Mouse (Mus musculus) heart, postnatal 0 days (tissue): Measurements from ENCODE around the gene Lpp. TPM values are rescaled to one million over a fixed set of nuclear protein-coding genes. Genes with fewer than 3 reads are reported as not detected.

ENCODE experiments used
- ATAC-seq: fragments of 200-750 bp; cut with Nextera tagmentation; 2 replicates; pipeline ENCODE4 v1.8.0; 2017; ENCODE audit warnings: low read depth, moderate number of reproducible peaks, moderate library complexity; ENCODE audit not compliant: insufficient read depth
- DNase-seq: peaks from one replicate; pipeline ENCODE4 v3.0.0-alpha.2; 2016; ENCODE audit warnings: low spot score
- H3K27ac ChIP-seq: fragments of 300-500 bp; sonication (generic); 2 replicates; pipeline ENCODE4 v1.5.1; 2014; ENCODE audit warnings: low read depth, mild to moderate bottlenecking
- H3K27me3 ChIP-seq: fragments of 300-500 bp; sonication (generic); 2 replicates; pipeline ENCODE4 v1.6.1; 2014; ENCODE audit warnings: low read length, mixed read lengths; ENCODE audit not compliant: control insufficient read depth, insufficient read depth
- H3K36me3 ChIP-seq: fragments of 300-500 bp; sonication (generic); replicated peaks from 2 replicates; pipeline ENCODE4 v1.6.1; 2014; ENCODE audit warnings: low read length, mixed read lengths; ENCODE audit not compliant: control insufficient read depth, insufficient read depth
- H3K4me1 ChIP-seq: fragments of 300-500 bp; sonication (generic); 2 replicates; pipeline ENCODE4 v1.6.1; 2014; ENCODE audit warnings: antibody characterized with exemption; ENCODE audit not compliant: control insufficient read depth, insufficient read depth
- H3K4me2 ChIP-seq: fragments of 300-500 bp; sonication (generic); 2 replicates; pipeline ENCODE4 v1.6.1; 2014; ENCODE audit warnings: low read depth, mild to moderate bottlenecking, low read length, moderate library complexity
- H3K4me3 ChIP-seq: fragments of 300-500 bp; sonication (generic); 2 replicates; pipeline ENCODE4 v1.5.1; 2014; ENCODE audit warnings: low read depth, low read length
- H3K9ac ChIP-seq: fragments of 300-500 bp; sonication (generic); replicated peaks from 2 replicates; pipeline ENCODE4 v1.6.1; 2014; ENCODE audit warnings: low read depth, low read length, mixed read lengths
- H3K9me3 ChIP-seq: fragments of 300-500 bp; sonication (generic); replicated peaks from 2 replicates; pipeline ENCODE4 v1.6.1; 2016; ENCODE audit warnings: low read length; ENCODE audit not compliant: control insufficient read depth
- CTCF ChIP-seq: IDR thresholded peaks from 2 replicates; pipeline ENCODE4 v1.5.1; 2016; ENCODE audit warnings: antibody characterized with exemption, control low read depth, low read depth
- EP300 ChIP-seq: IDR thresholded peaks from 2 replicates; pipeline ENCODE4 v1.6.1; 2016; ENCODE audit warnings: antibody characterized with exemption, low read depth
- whole genome bisulfite sequencing: fragments of 180-500 bp; shearing (Covaris S2); extraction: QIAGEN DNeasy Blood & Tissue Kit; methylation state at CpG from one replicate; pipeline ENCODE4 v1.1.7; 2014; 5-methylcytosine and 5-hydroxymethylcytosine counted together
- polyA plus RNA-seq: library from polyadenylated mRNA; unstranded; fragments of >200 nt; fragmentation: Nextera tagmentation; extraction: Ambion mirVana; gene quantifications from 2 replicates; pipeline ENCODE4 v1.2.1, GENCODE M21; 2015
- total RNA-seq: library from RNA; depleted of rRNA; stranded (reverse); fragments of >200 nt; gene quantifications from 2 replicates; pipeline ENCODE4 v1.2.3, GENCODE M21; 2014; ENCODE audit warnings: low replicate concordance

Gene Lpp
- total and polyA plus RNA-seq, 2 experiments from 2014 or later = 32.1 to 77.4 TPM

DNA sequence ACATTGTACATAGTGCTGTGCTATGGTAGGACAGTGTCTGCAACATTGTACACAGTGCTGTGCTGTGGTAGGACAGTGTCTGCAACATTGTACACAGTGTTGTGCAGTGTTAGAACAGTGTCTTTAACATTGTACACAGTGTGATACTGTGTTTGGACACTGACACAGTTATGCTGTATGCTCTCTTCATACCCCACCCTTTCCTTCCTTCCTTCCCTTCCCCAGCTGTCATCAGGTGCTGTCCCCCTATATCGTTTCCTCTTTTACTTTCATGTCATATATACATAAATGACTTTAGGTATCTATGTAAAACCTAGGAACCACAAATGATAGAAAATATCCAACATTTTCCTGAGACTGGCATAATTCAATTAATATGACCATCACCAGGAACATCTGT is 53.1 kb downstream of the Lpp start:
- DNase-seq = no peak
- Histone ChIP-seq H3K4me3 (no peak overlapping the region), H3K27ac (no peak overlapping the region), H3K4me2 (no peak overlapping the region), H3K4me1 (peaks cover 42% of the 10 kb centered on the region), H3K9me3 (no peaks in the 10 kb centered on the region), H3K9ac (no peak overlapping the region), H3K27me3 (no peaks in the 10 kb centered on the region), H3K36me3 (0 out of 2 replicates have a peak, but pooled peaks cover 7% of the 10 kb centered on the region)
- WGBS = 50% methylated on average over 1 of the region's 1 CpGs
- ATAC-seq = no peak
- TF ChIP-seq CTCF (no peak), EP300 (no peak)

DNA sequence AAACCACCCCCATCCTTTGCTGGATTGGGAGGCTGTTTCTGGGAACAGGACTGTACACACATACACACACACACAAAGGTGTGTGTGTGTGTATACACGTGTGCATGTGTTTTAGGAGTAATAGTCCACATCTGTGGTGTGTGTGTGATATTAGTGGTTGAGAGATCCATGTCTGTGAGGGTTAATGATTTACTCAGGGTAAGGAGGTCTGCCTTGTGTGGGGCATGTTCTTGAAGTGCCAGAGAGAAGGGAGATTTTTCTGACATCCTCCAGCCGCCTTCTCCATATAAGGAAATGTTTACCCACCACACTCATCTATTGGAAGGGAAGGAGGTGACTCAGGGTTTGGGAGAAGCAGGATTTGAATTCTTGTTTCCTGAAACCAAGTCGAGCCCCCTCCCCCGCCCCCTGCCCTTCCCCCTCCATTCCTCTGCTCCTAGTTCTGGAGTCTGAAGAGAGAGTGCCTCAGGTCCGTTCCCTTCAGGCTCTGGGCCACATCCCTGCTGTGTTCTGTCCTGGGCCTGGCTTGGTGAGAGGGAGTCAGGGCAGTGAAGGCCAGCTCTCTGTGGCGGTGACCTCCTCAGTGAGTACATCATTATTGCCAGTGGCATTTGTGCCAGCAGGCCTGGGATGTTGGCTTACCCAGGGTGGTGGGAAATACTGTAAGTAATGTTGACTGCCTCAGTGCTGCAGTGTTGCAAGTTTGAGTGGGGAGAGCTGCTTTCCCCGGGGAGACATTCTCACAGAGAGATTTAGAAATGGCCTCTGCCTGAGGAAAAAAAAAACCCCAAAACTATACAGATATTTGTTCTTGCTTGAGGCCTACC is 54.6 kb downstream of the Lpp start:
- Histone ChIP-seq H3K27me3 (no peaks in the 10 kb centered on the region), H3K4me3 (no peak overlapping the region), H3K9ac (no peak overlapping the region), H3K27ac (peak overlapping the region; percentile 40; the same call in 1 of the 2 replicates), H3K36me3 (0 out of 2 replicates have a peak, but pooled peaks cover 7% of the 10 kb centered on the region), H3K4me1 (peaks cover 39% of the 10 kb centered on the region), H3K4me2 (no peak overlapping the region), H3K9me3 (no peaks in the 10 kb centered on the region)
- TF ChIP-seq CTCF (no peak), EP300 (no peak)
- DNase-seq (no peak), ATAC-seq (no peak)
- WGBS = 43% methylated on average over 7 of the region's 7 CpGs

- H3K4me2 ChIP-seq = no peak overlapping the region
- no peak overlapping the region for H3K4me3 ChIP-seq
- no peak for ATAC-seq
- peak overlapping the region; percentile 40; the same call in 1 of the 2 replicates for H3K27ac ChIP-seq
- H3K9ac ChIP-seq = no peak overlapping the region
- 0 out of 2 replicates have a peak, but pooled peaks cover 7% of the 10 kb centered on the region for H3K36me3 ChIP-seq
- no peaks in the 10 kb centered on the region for H3K9me3 ChIP-seq
- no peak for TF ChIP-seq EP300
- TF ChIP-seq CTCF = no peak
- 60% methylated on average over 2 of the region's 2 CpGs for WGBS
- DNase-seq = no peak
- no peaks in the 10 kb centered on the region for H3K27me3 ChIP-seq
- H3K4me1 ChIP-seq = peaks cover 39% of the 10 kb centered on the region
These were observed 55.2 kb downstream of the Lpp start for GRCm38 (mm10) chr16:24448493-24448845.

DNA sequence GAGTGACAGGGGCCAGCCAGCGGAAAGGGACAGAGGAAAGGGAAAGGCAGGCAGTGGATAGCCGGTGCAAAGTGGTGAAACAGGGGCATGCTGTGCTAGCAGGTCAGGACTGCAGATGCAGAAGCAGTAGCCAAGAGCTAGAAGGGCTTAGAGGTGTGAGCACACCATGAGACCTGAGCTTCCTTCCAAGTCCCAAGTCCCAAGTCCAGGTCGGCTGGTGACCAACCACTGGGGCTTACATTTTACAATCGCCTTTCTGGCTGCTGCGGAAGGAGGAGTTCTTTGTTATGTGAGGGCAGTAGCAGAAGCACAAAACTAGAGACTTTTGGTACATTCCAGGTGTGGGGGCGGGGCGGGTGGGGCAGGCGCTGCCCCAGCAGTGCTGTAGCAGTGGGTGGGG is 56.5 kb downstream of the Lpp start:
- TF ChIP-seq CTCF (no peak), EP300 (no peak)
- Histone ChIP-seq H3K4me3 (no peak overlapping the region), H3K27me3 (no peaks in the 10 kb centered on the region), H3K4me1 (peaks cover 39% of the 10 kb centered on the region), H3K27ac (peak overlapping the region; percentile 8; the same call in 1 of the 2 replicates), H3K4me2 (peak overlapping the region; percentile 7; the same call in 1 of the 2 replicates), H3K36me3 (0 out of 2 replicates have a peak, but pooled peaks cover 7% of the 10 kb centered on the region), H3K9me3 (no peaks in the 10 kb centered on the region), H3K9ac (no peak overlapping the region)
- DNase-seq (no peak), ATAC-seq (no peak)
- 34% methylated on average over 8 of the region's 8 CpGs for WGBS

GRCm38 (mm10) chr16:24450256-24450655 is 56.9 kb downstream of the Lpp start:
- Histone ChIP-seq H3K4me2 (peak overlapping the region; percentile 7; the same call in 1 of the 2 replicates), H3K27ac (no peak overlapping the region), H3K4me1 (peaks cover 42% of the 10 kb centered on the region), H3K9me3 (no peaks in the 10 kb centered on the region), H3K36me3 (0 out of 2 replicates have a peak, but pooled peaks cover 7% of the 10 kb centered on the region), H3K9ac (no peak overlapping the region; the same call in 1 of the 2 replicates), H3K4me3 (no peak overlapping the region), H3K27me3 (no peaks in the 10 kb centered on the region)
- no peak for DNase-seq
- no peak for ATAC-seq
- 55% methylated on average over 5 of the region's 5 CpGs for WGBS
- TF ChIP-seq EP300 (no peak), CTCF (no peak)
